16 mouse cellular contexts compared by ENCODE assay signal in the genomic region with DNA sequence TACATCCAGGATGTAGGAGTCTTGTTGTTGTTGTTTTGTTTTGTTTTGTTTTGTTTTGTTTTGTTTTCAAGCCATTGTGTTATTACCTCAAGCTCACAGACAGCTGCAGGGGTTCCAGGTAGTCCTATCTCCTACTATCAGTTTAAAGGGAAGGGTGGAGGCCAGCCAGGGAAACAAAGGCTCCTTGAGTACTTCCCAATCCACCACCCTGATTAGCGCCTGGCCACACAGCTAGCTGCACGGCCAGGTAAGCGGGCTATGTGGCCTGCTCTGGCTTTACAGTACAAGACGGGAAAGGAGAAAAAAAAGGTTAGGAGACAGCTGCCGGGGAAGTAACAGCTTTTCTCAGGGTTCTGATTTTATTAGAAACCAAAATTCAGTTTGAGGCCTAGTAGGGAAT.
"Had no signal": no experiment of that assay in that cellular context is flagged by ENCODE, and none has a peak within 500 bp of the region (broad histone marks: within the 10 kb centered on the region; RNA-seq: fewer than 3 reads in every experiment).

No protein-coding gene starts in this region.

- H3K27ac ChIP-seq: intestine, embryonic 15.5 days; kidney, embryonic 15.5 days; limb, embryonic 12.5 days; liver, embryonic 14.5 days; neural tube, embryonic 13.5 days had no signal

- H3K9me3 ChIP-seq: intestine, embryonic 15.5 days; kidney, embryonic 15.5 days; limb, embryonic 12.5 days; neural tube, embryonic 13.5 days had no signal

- H3K4me2 ChIP-seq: intestine, embryonic 15.5 days; kidney, embryonic 15.5 days; limb, embryonic 12.5 days; midbrain, embryonic 11.5 days; neural tube, embryonic 13.5 days had no signal

- H3K27me3 ChIP-seq: intestine, embryonic 15.5 days; kidney, embryonic 15.5 days; limb, embryonic 12.5 days; neural tube, embryonic 13.5 days had no signal

- H3K4me3 ChIP-seq: intestine, embryonic 15.5 days; kidney, embryonic 15.5 days; limb, embryonic 12.5 days; neural tube, embryonic 13.5 days had no signal

- DNase-seq: kidney, adult 18-20 months; layer of hippocampus, adult 9-11 months; liver; lung, postnatal 14 days; retina, postnatal 1 day; right cerebral cortex, postnatal 4 days; spleen, adult 18-20 months; thymus, adult 2 months; thymus, postnatal 25 days had no signal

- H3K4me1 ChIP-seq: intestine, embryonic 15.5 days; limb, embryonic 12.5 days; neural tube, embryonic 13.5 days had no signal

- H3K36me3 ChIP-seq: intestine, embryonic 15.5 days; kidney, embryonic 15.5 days; limb, embryonic 12.5 days; neural tube, embryonic 13.5 days had no signal

- H3K9ac ChIP-seq: intestine, embryonic 15.5 days; kidney, embryonic 15.5 days; limb, embryonic 12.5 days; liver, embryonic 14.5 days; neural tube, embryonic 13.5 days had no signal

- ATAC-seq: intestine, embryonic 15.5 days; midbrain, embryonic 16.5 days had no signal
